Mouse (Mus musculus) limb, embryonic 12.5 days (tissue): ENCODE data around the gene Dctn1. TPM values are rescaled to one million over a fixed set of nuclear protein-coding genes. Genes with fewer than 3 reads are reported as not detected.

Experiments used
- ATAC-seq: fragments of 200-750 bp; cut with Nextera tagmentation; 2 replicates; pipeline ENCODE4 v1.8.0; 2017; ENCODE audit warnings: low read depth, moderate TSS enrichment; ENCODE audit not compliant: insufficient number of reproducible peaks, insufficient read depth, low FRiP score, low TSS enrichment
- H3K27ac ChIP-seq: fragments of 300-500 bp; sonication (generic); 2 replicates; pipeline ENCODE4 v1.5.1; 2016; ENCODE audit warnings: mild to moderate bottlenecking, moderate library complexity
- H3K27me3 ChIP-seq: fragments of 300-500 bp; sonication (generic); 2 replicates; pipeline ENCODE4 v1.6.1; 2016; ENCODE audit warnings: mild to moderate bottlenecking, moderate library complexity
- H3K36me3 ChIP-seq: fragments of 300-500 bp; sonication (generic); 2 replicates; pipeline ENCODE4 v1.6.1; 2016; ENCODE audit warnings: mild to moderate bottlenecking, moderate library complexity
- H3K4me1 ChIP-seq: fragments of 300-500 bp; sonication (generic); replicated peaks from 2 replicates; pipeline ENCODE4 v1.6.1; 2016
- H3K4me2 ChIP-seq: fragments of 300-500 bp; sonication (generic); 2 replicates; pipeline ENCODE4 v1.6.1; 2016; ENCODE audit warnings: mild to moderate bottlenecking, moderate library complexity
- H3K4me3 ChIP-seq: fragments of 300-500 bp; sonication (generic); replicated peaks from 2 replicates; pipeline ENCODE4 v1.5.1; 2016; ENCODE audit warnings: mild to moderate bottlenecking
- H3K9ac ChIP-seq: fragments of 300-500 bp; sonication (generic); replicated peaks from 2 replicates; pipeline ENCODE4 v1.6.1; 2016; ENCODE audit warnings: mild to moderate bottlenecking, moderate library complexity
- H3K9me3 ChIP-seq: fragments of 300-500 bp; sonication (generic); 2 replicates; pipeline ENCODE4 v1.6.1; 2016; ENCODE audit warnings: mild to moderate bottlenecking, moderate library complexity
- WGBS: fragments of 180-500 bp; shearing (Covaris S2); methylation state at CpG from one replicate; pipeline ENCODE4 v1.1.7; 2016; 5-methylcytosine and 5-hydroxymethylcytosine counted together
- polyA plus RNA-seq: library from polyadenylated mRNA; unstranded; fragments of >200 nt; fragmentation: Nextera tagmentation; extraction: Ambion mirVana; gene quantifications from 2 replicates; pipeline ENCODE4 v1.2.1, GENCODE M21; 2016

Gene Dctn1
- polyA plus RNA-seq, 1 experiment from 2014 or later = 104 TPM

- under 1% methylated on average over 25 of the region's 26 CpGs for WGBS
- Histone ChIP-seq H3K4me2 (peak overlapping the region; percentile 90), H3K36me3 (peaks cover 10% of the 10 kb centered on the region), H3K27ac (peak overlapping the region; percentile 100), H3K4me1 (peaks cover 59% of the 10 kb centered on the region), H3K9me3 (no peaks in the 10 kb centered on the region), H3K9ac (peak overlapping the region; percentile 91), H3K27me3 (no peaks in the 10 kb centered on the region; the same call in 1 of the 2 replicates), H3K4me3 (peak overlapping the region; percentile 57)
- peak; percentile 79 for ATAC-seq
Observed at GRCm38 (mm10) chr6:83136881-83137575, 28.7 kb upstream of the Dctn1 start.

- WGBS = under 1% methylated on average over 12 of the region's 12 CpGs
Observed at GRCm38 (mm10) chr6:83137576-83137950, 28.2 kb upstream of the Dctn1 start.

GRCm38 (mm10) chr6:83138056-83138455, 27.7 kb upstream of the Dctn1 start:
- H3K4me3 ChIP-seq = peak overlapping the region; percentile 57
- peak; percentile 10; the same call in 1 of the 2 replicates for ATAC-seq
- H3K9me3 ChIP-seq = no peaks in the 10 kb centered on the region
- peak overlapping the region; percentile 100 for H3K27ac ChIP-seq
- peaks cover 13% of the 10 kb centered on the region for H3K36me3 ChIP-seq
- H3K9ac ChIP-seq = peak overlapping the region; percentile 91
- peaks cover 69% of the 10 kb centered on the region for H3K4me1 ChIP-seq
- H3K27me3 ChIP-seq = no peaks in the 10 kb centered on the region; the same call in 1 of the 2 replicates
- 1% methylated on average over 11 of the region's 11 CpGs for whole genome bisulfite sequencing
- peak overlapping the region; percentile 90 for H3K4me2 ChIP-seq

More at GRCm38 (mm10) chr6:83137576-83137950, 28.2 kb upstream of the Dctn1 start:
- Histone ChIP-seq H3K27ac (peak overlapping the region; percentile 100), H3K36me3 (peaks cover 10% of the 10 kb centered on the region), H3K4me2 (peak overlapping the region; percentile 90), H3K4me3 (peak overlapping the region; percentile 57), H3K27me3 (no peaks in the 10 kb centered on the region; the same call in 1 of the 2 replicates), H3K4me1 (peaks cover 64% of the 10 kb centered on the region), H3K9me3 (no peaks in the 10 kb centered on the region), H3K9ac (peak overlapping the region; percentile 91)
- peak; percentile 82 for ATAC-seq

GRCm38 (mm10) chr6:83140044-83140443, 25.7 kb upstream of the Dctn1 start:
- Histone ChIP-seq H3K4me2 (peak overlapping the region; percentile 90; the same call in 1 of the 2 replicates), H3K4me3 (0 out of 2 replicates have a peak overlapping the region, but pooled peaks have one; percentile 6), H3K9me3 (no peaks in the 10 kb centered on the region), H3K36me3 (peaks cover 15% of the 10 kb centered on the region), H3K27ac (0 out of 2 replicates have a peak overlapping the region, but pooled peaks have one; percentile 17), H3K27me3 (no peaks in the 10 kb centered on the region; the same call in 1 of the 2 replicates), H3K4me1 (peaks cover 73% of the 10 kb centered on the region), H3K9ac (no peak overlapping the region; the same call in 1 of the 2 replicates)
- ATAC-seq = no peak
- WGBS = 87% methylated on average over 8 of the region's 8 CpGs

GRCm38 (mm10) chr6:83141636-83142035, 24.1 kb upstream of the Dctn1 start:
- Histone ChIP-seq H3K4me2 (peak overlapping the region; percentile 73), H3K27ac (no peak overlapping the region), H3K4me1 (peaks cover 65% of the 10 kb centered on the region), H3K27me3 (no peaks in the 10 kb centered on the region; the same call in 1 of the 2 replicates), H3K4me3 (peak overlapping the region; percentile 36), H3K36me3 (peaks cover 23% of the 10 kb centered on the region), H3K9ac (peak overlapping the region; percentile 61), H3K9me3 (no peaks in the 10 kb centered on the region)
- 29% methylated on average over 4 of the region's 4 CpGs for WGBS
- no peak for ATAC-seq

- Histone ChIP-seq H3K36me3 (peaks cover 29% of the 10 kb centered on the region), H3K27me3 (no peaks in the 10 kb centered on the region; the same call in 1 of the 2 replicates), H3K9me3 (no peaks in the 10 kb centered on the region), H3K4me1 (peaks cover 68% of the 10 kb centered on the region), H3K9ac (peak overlapping the region; percentile 61), H3K4me2 (peak overlapping the region; percentile 73), H3K27ac (no peak overlapping the region), H3K4me3 (peak overlapping the region; percentile 36)
- whole genome bisulfite sequencing = 4% methylated on average over 41 of the region's 41 CpGs
- no peak for ATAC-seq
Observed at GRCm38 (mm10) chr6:83142211-83142731, 23.4 kb upstream of the Dctn1 start.

- H3K27ac ChIP-seq = no peak overlapping the region
- H3K4me2 ChIP-seq = peak overlapping the region; percentile 73
- H3K4me1 ChIP-seq = peaks cover 65% of the 10 kb centered on the region
- no peak for ATAC-seq
- no peaks in the 10 kb centered on the region for H3K9me3 ChIP-seq
- H3K9ac ChIP-seq = no peak overlapping the region
- no peak overlapping the region for H3K4me3 ChIP-seq
- WGBS = 35% methylated on average over 11 of the region's 11 CpGs
- H3K27me3 ChIP-seq = no peaks in the 10 kb centered on the region; the same call in 1 of the 2 replicates
- H3K36me3 ChIP-seq = peaks cover 35% of the 10 kb centered on the region
Observed at GRCm38 (mm10) chr6:83142886-83143285, 22.8 kb upstream of the Dctn1 start.

GRCm38 (mm10) chr6:83145209-83145608, 20.5 kb upstream of the Dctn1 start:
- no peak overlapping the region for H3K4me2 ChIP-seq
- H3K4me1 ChIP-seq = peaks cover 42% of the 10 kb centered on the region
- 88% methylated on average over 2 of the region's 2 CpGs for WGBS
- no peak overlapping the region for H3K4me3 ChIP-seq
- no peaks in the 10 kb centered on the region; the same call in 1 of the 2 replicates for H3K27me3 ChIP-seq
- no peak overlapping the region for H3K9ac ChIP-seq
- no peak for ATAC-seq
- peaks cover 48% of the 10 kb centered on the region for H3K36me3 ChIP-seq
- peak overlapping the region; percentile 60; the same call in 1 of the 2 replicates for H3K27ac ChIP-seq
- no peaks in the 10 kb centered on the region for H3K9me3 ChIP-seq

GRCm38 (mm10) chr6:83145805-83146204, 19.9 kb upstream of the Dctn1 start:
- peaks cover 39% of the 10 kb centered on the region for H3K4me1 ChIP-seq
- H3K27ac ChIP-seq = peak overlapping the region; percentile 60
- 0 out of 2 replicates have a peak overlapping the region, but pooled peaks have one; percentile 8 for H3K9ac ChIP-seq
- H3K4me3 ChIP-seq = no peak overlapping the region
- no peak overlapping the region for H3K4me2 ChIP-seq
- no peaks in the 10 kb centered on the region for H3K9me3 ChIP-seq
- ATAC-seq = no peak
- H3K36me3 ChIP-seq = peaks cover 54% of the 10 kb centered on the region
- WGBS = 53% methylated on average over 9 of the region's 9 CpGs
- H3K27me3 ChIP-seq = no peaks in the 10 kb centered on the region; the same call in 1 of the 2 replicates

- no peaks in the 10 kb centered on the region for H3K9me3 ChIP-seq
- 68% methylated on average over 7 of the region's 7 CpGs for WGBS
- no peaks in the 10 kb centered on the region; the same call in 1 of the 2 replicates for H3K27me3 ChIP-seq
- no peak overlapping the region for H3K9ac ChIP-seq
- peaks cover 69% of the 10 kb centered on the region for H3K36me3 ChIP-seq
- no peak overlapping the region for H3K4me2 ChIP-seq
- H3K27ac ChIP-seq = peak overlapping the region; percentile 2; the same call in 1 of the 2 replicates
- ATAC-seq = no peak
- H3K4me1 ChIP-seq = peaks cover 28% of the 10 kb centered on the region
- H3K4me3 ChIP-seq = no peak overlapping the region
Observed at GRCm38 (mm10) chr6:83147280-83147679, 18.4 kb upstream of the Dctn1 start.

- ATAC-seq = no peak
- Histone ChIP-seq H3K36me3 (peaks cover 70% of the 10 kb centered on the region), H3K4me2 (no peak overlapping the region), H3K4me1 (peaks cover 24% of the 10 kb centered on the region), H3K27ac (no peak overlapping the region), H3K9me3 (no peaks in the 10 kb centered on the region), H3K4me3 (no peak overlapping the region), H3K27me3 (no peaks in the 10 kb centered on the region), H3K9ac (no peak overlapping the region)
- 32% methylated on average over 8 of the region's 8 CpGs for WGBS
Observed at GRCm38 (mm10) chr6:83151721-83152120, 14.0 kb upstream of the Dctn1 start.
